Mouse (Mus musculus) kidney, embryonic 15.5 days (tissue): ENCODE results near the gene Gm49325. TPM values are rescaled to one million over a fixed set of nuclear protein-coding genes. Genes with fewer than 3 reads are reported as not detected.
"Not testable (repeated sequence)": the region's sequence is repeated elsewhere in the genome, so short reads cannot be mapped to it uniquely, and the experiment has no call there.

Experiments used
- ATAC-seq: fragments of 200-750 bp; cut with Nextera tagmentation; replicated peaks from 2 replicates; pipeline ENCODE4 v1.8.0; 2017; ENCODE audit warnings: moderate TSS enrichment; ENCODE audit not compliant: low FRiP score
- H3K27ac ChIP-seq: fragments of 300-500 bp; sonication (generic); 2 replicates; pipeline ENCODE4 v1.5.1; 2015; ENCODE audit warnings: mild to moderate bottlenecking, inconsistent platforms
- H3K27me3 ChIP-seq: fragments of 300-500 bp; sonication (generic); 2 replicates; pipeline ENCODE4 v1.6.1; 2015; ENCODE audit warnings: inconsistent platforms
- H3K36me3 ChIP-seq: fragments of 300-500 bp; sonication (generic); 2 replicates; pipeline ENCODE4 v1.6.1; 2015; ENCODE audit warnings: inconsistent platforms
- H3K4me1 ChIP-seq: fragments of 300-500 bp; sonication (generic); 2 replicates; pipeline ENCODE4 v1.6.1; 2015; ENCODE audit warnings: inconsistent platforms
- H3K4me2 ChIP-seq: fragments of 300-500 bp; sonication (generic); 2 replicates; pipeline ENCODE4 v1.6.1; 2015; ENCODE audit warnings: moderate library complexity, mild to moderate bottlenecking, inconsistent platforms
- H3K4me3 ChIP-seq: fragments of 300-500 bp; sonication (generic); replicated peaks from 2 replicates; pipeline ENCODE4 v1.5.1; 2015; ENCODE audit warnings: mild to moderate bottlenecking, inconsistent platforms
- H3K9ac ChIP-seq: fragments of 300-500 bp; sonication (generic); 2 replicates; pipeline ENCODE4 v1.6.1; 2015; ENCODE audit warnings: mild to moderate bottlenecking, inconsistent platforms
- H3K9me3 ChIP-seq: fragments of 300-500 bp; sonication (generic); replicated peaks from 2 replicates; pipeline ENCODE4 v1.6.1; 2016; ENCODE audit warnings: inconsistent platforms
- WGBS: fragments of 180-500 bp; shearing (Covaris S2); methylation state at CpG from one replicate; pipeline ENCODE4 v1.1.7; 2015; ENCODE audit warnings: mixed read lengths; 5-methylcytosine and 5-hydroxymethylcytosine counted together
- polyA plus RNA-seq: library from polyadenylated mRNA; unstranded; fragments of >200 nt; fragmentation: Nextera tagmentation; extraction: Ambion mirVana; gene quantifications from 2 replicates; pipeline ENCODE4 v1.2.1, GENCODE M21; 2015

The Gm49325 gene
- polyA plus RNA-seq, 1 experiment from 2014 or later, result 3.6 TPM

DNA sequence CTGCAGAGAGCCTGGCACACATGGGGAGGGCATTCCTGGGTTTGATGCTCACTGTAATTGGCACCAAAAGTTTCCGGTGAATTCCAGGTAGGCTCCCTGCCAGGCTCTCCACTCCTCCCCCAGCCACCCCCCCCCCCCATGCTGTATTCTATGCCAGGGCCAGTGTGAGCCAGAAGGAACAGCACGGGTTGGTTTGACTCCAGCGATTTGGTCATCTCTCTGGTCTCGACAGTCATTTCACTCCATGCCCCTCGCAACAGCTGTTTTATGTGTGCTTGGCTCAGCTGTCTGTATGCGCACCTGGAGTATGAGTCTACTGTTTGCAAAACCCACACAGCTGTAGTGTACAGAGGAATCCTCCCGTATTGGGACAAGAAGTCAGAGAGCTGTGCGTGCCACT is 60.3 kb downstream of the Gm49325 start:
- Histone ChIP-seq H3K9ac (no peak overlapping the region), H3K4me2 (no peak overlapping the region)
- no peak for ATAC-seq

GRCm38 (mm10) chr10:77667402-77667801 is 61.4 kb downstream of the Gm49325 start:
- peaks cover 7% of the 10 kb centered on the region; the same call in 1 of the 2 replicates for H3K4me1 ChIP-seq
- H3K4me2 ChIP-seq, result no peak overlapping the region
- ATAC-seq, result no peak
- no peak overlapping the region for H3K4me3 ChIP-seq
- H3K9me3 ChIP-seq, result no peaks in the 10 kb centered on the region
- no peak overlapping the region for H3K9ac ChIP-seq
- peaks cover 12% of the 10 kb centered on the region; the same call in 1 of the 2 replicates for H3K27me3 ChIP-seq
- 79% methylated on average over 4 of the region's 4 CpGs for WGBS
- H3K27ac ChIP-seq, result no peak overlapping the region
- no peaks in the 10 kb centered on the region for H3K36me3 ChIP-seq

More for the DNA sequence above, 60.3 kb downstream of the Gm49325 start:
- Histone ChIP-seq H3K27me3 (peaks cover 12% of the 10 kb centered on the region; the same call in 1 of the 2 replicates), H3K4me1 (peaks cover 7% of the 10 kb centered on the region; the same call in 1 of the 2 replicates), H3K27ac (no peak overlapping the region), H3K36me3 (no peaks in the 10 kb centered on the region), H3K4me3 (no peak overlapping the region), H3K9me3 (no peaks in the 10 kb centered on the region)
- WGBS, result 75% methylated on average over 8 of the region's 8 CpGs

GRCm38 (mm10) chr10:77670710-77671109 is 64.7 kb downstream of the Gm49325 start:
- no peak overlapping the region for H3K4me2 ChIP-seq
- 80% methylated on average over 4 of the region's 4 CpGs for WGBS
- H3K9ac ChIP-seq, result no peak overlapping the region
- H3K36me3 ChIP-seq, result no peaks in the 10 kb centered on the region
- no peaks in the 10 kb centered on the region for H3K4me1 ChIP-seq
- ATAC-seq, result no peak
- H3K9me3 ChIP-seq, result no peaks in the 10 kb centered on the region
- peaks cover 5% of the 10 kb centered on the region for H3K27me3 ChIP-seq
- no peak overlapping the region for H3K4me3 ChIP-seq
- no peak overlapping the region for H3K27ac ChIP-seq

DNA sequence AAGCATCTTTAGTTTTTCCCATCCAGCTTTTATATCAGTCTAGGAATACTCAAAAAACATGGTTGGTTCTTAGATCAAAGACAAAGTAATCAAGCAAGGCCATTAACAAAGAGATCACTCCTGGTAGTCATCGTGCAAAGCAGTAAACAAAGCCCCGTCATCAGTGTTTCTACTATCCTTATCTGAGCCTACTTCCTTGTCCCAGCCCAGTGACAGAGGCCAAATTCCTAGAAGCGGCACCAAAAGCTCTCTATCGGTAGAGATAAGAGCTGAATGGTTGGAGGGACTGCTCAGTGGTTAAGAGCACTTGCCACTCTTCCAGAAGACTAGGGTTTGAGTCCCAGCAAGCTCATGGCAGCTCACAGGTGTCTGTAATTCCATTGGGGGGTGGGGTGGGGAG is 65.5 kb downstream of the Gm49325 start:
- no peaks in the 10 kb centered on the region for H3K9me3 ChIP-seq
- H3K4me1 ChIP-seq, result no peaks in the 10 kb centered on the region
- peaks cover 13% of the 10 kb centered on the region for H3K27me3 ChIP-seq
- no peak overlapping the region for H3K4me2 ChIP-seq
- H3K27ac ChIP-seq, result no peak overlapping the region
- no peak for ATAC-seq
- WGBS, result 67% methylated on average over 4 of the region's 4 CpGs
- no peak overlapping the region for H3K4me3 ChIP-seq
- H3K36me3 ChIP-seq, result no peaks in the 10 kb centered on the region
- H3K9ac ChIP-seq, result no peak overlapping the region

- no peak for ATAC-seq
- Histone ChIP-seq H3K9me3 (no peaks in the 10 kb centered on the region), H3K27ac (no peak overlapping the region), H3K4me1 (peaks cover 13% of the 10 kb centered on the region), H3K27me3 (peaks cover 36% of the 10 kb centered on the region), H3K9ac (no peak overlapping the region), H3K4me2 (no peak overlapping the region), H3K4me3 (no peak overlapping the region), H3K36me3 (no peaks in the 10 kb centered on the region)
- 55% methylated on average over 13 of the region's 13 CpGs for WGBS
Observed at GRCm38 (mm10) chr10:77673765-77674164, 67.8 kb downstream of the Gm49325 start.

DNA sequence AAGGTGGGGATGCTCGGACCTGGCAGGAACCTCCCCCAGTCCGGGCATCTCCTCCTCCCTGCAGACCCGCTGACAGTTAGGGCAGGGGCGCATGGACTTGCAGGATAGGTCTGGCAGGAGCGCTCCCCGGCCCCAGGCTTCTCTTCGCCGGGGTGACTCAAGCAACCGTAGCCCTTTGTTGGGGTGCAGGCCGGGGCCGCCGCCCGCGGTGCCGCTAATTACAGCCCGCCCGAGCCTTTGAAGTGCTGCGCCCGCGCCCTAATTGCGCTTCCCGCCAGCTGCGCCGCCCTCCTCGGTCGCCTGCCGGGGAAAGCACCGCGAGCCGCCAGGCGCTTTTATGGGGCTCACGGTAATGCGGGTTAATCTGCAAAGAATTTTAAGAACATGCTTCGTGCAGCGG is 71.6 kb downstream of the Gm49325 start:
- H3K4me3 ChIP-seq, result peak overlapping the region; percentile 36
- H3K27me3 ChIP-seq, result peaks cover 63% of the 10 kb centered on the region
- H3K9me3 ChIP-seq, result no peaks in the 10 kb centered on the region
- H3K27ac ChIP-seq, result no peak overlapping the region
- H3K4me2 ChIP-seq, result peak overlapping the region; percentile 67
- 0% methylated on average over 35 of the region's 35 CpGs for WGBS
- no peaks in the 10 kb centered on the region for H3K36me3 ChIP-seq
- peaks cover 13% of the 10 kb centered on the region for H3K4me1 ChIP-seq
- no peak overlapping the region for H3K9ac ChIP-seq
- no peak for ATAC-seq

GRCm38 (mm10) chr10:77682994-77683393 is 77.0 kb downstream of the Gm49325 start:
- Histone ChIP-seq H3K9ac (no peak overlapping the region), H3K4me3 (no peak overlapping the region)
- ATAC-seq, result no peak

DNA sequence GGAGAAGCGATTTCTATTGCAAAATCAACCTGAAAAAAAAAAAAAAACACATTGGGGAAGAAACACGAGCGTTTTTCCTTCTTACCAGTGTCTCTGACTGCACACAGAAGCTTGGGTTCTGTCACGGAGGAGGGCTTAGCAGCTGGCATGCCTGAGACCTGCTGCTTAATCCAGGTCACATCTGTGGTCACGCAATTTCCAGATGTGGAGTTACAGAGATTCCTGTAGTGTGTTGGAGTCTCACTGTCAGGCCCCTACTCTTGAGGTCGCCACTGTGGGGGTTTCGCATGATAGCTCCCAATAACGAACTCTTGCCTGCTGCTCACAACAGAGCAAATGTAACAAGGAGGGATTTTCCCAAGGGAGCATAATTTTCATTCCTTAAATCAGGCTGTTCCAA is 78.2 kb downstream of the Gm49325 start:
- no peak overlapping the region for H3K27ac ChIP-seq
- H3K36me3 ChIP-seq, result no peaks in the 10 kb centered on the region
- H3K4me1 ChIP-seq, result peaks cover 15% of the 10 kb centered on the region
- no peak overlapping the region for H3K4me2 ChIP-seq
- 39% methylated on average over 8 of the region's 8 CpGs for WGBS
- peaks cover 80% of the 10 kb centered on the region for H3K27me3 ChIP-seq
- H3K4me3 ChIP-seq, result no peak overlapping the region
- no peak overlapping the region for H3K9ac ChIP-seq
- no peak for ATAC-seq
- no peaks in the 10 kb centered on the region for H3K9me3 ChIP-seq

More at GRCm38 (mm10) chr10:77682994-77683393, 77.0 kb downstream of the Gm49325 start:
- Histone ChIP-seq H3K27me3 (peaks cover 83% of the 10 kb centered on the region), H3K4me2 (no peak overlapping the region), H3K36me3 (no peaks in the 10 kb centered on the region), H3K27ac (no peak overlapping the region), H3K9me3 (no peaks in the 10 kb centered on the region), H3K4me1 (peaks cover 19% of the 10 kb centered on the region)
- WGBS, result 82% methylated on average over 7 of the region's 7 CpGs

DNA sequence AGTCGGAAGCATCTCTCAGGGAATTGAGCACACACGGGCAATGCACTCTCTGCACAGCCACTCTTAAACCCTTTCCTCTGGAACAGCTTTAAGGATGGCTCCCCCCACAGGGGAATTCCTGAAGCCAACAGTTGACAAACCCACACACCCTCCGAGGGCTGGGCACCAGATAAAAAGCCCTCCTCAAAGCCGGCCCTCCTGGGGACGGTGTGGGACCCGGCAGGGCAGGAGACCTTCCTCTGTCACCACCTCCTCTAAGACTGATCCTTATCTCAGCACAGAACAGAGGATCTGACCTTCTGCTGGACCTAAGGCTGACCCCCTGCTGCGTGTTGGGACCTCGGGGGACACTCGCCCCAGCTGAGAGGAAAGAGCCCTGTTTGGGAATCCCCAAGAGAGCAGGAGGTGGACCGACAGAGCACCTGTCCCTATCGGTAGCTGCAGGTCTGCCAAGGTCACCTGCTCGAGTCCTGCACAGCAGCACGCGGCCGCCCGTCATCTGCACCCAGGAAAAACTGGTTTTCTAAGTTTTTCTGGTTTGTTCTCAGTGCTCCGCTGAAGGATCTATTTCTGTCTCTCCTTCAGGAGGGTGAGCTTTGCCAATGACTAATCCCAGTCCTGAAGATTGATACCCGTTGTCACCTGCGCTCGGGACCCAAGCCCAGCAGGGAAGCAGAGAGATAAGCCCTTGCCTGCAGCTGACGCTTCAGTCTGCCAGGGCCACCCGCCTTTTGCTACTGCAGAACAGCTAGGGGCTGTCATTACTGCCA is 80.1 kb downstream of the Gm49325 start, which contains the start of gene Tspear:
Tspear (plus strand) TSS at position 675 of the 770 bp plus-strand sequence.
- Histone ChIP-seq H3K4me3 (no peak within 1 kb of the TSS), H3K9ac (no peak within 1 kb of the TSS), H3K27ac (no peak within 1 kb of the TSS), H3K4me2 (no peak within 1 kb of the TSS), H3K36me3 (no peaks in the 10 kb centered on the region), H3K4me1 (peaks cover 15% of the 10 kb centered on the region), H3K27me3 (peaks cover 65% of the 10 kb centered on the region), H3K9me3 (no peaks in the 10 kb centered on the region)
- WGBS, result 7% methylated on average over 22 of the region's 22 CpGs
- ATAC-seq, result peak; percentile 18; the same call in 1 of the 2 replicates

DNA sequence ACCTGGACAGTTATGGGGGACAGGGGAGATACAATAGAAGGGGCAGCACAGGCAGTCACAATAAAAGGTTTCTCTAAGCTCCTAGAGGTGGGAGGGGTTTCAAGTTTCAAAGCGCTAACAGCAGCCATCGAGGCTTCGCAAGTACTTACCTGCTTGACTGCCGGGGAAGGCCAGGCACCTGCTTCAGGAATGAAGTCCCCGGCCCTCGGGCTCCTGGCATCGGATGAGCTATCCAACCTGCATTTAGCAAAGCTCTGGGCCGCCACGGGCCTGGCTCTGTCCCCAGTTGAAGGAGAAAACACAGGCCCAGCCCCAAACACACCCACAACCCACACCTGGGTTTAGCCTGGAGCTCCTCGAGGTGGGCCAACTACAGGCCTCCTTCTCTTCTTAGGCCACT is 81.0 kb downstream of the Gm49325 start:
- Histone ChIP-seq H3K27ac (no peak overlapping the region), H3K4me3 (no peak overlapping the region), H3K27me3 (peaks cover 60% of the 10 kb centered on the region), H3K36me3 (no peaks in the 10 kb centered on the region), H3K9me3 (no peaks in the 10 kb centered on the region), H3K4me1 (peaks cover 15% of the 10 kb centered on the region), H3K9ac (no peak overlapping the region), H3K4me2 (no peak overlapping the region)
- WGBS, result 14% methylated on average over 10 of the region's 10 CpGs
- no peak for ATAC-seq

- H3K9ac ChIP-seq, H3K4me2 ChIP-seq, H3K9me3 ChIP-seq, ATAC-seq, H3K36me3 ChIP-seq, H3K4me3 ChIP-seq, H3K27ac ChIP-seq: not testable (repeated sequence)
- peaks cover 35% of the 10 kb centered on the region for H3K27me3 ChIP-seq
- 64% methylated on average over 3 of the region's 3 CpGs for WGBS
- peaks cover 12% of the 10 kb centered on the region for H3K4me1 ChIP-seq
Observed at GRCm38 (mm10) chr10:77690356-77690807, 84.4 kb downstream of the Gm49325 start, which contains the start of gene Gm19402. Gm19402 (minus strand) TSS chr10:77690757.
